Mouse (Mus musculus): ENCODE measurements around the gene Traf3ip2.

Traf3ip2 gene

DNA sequence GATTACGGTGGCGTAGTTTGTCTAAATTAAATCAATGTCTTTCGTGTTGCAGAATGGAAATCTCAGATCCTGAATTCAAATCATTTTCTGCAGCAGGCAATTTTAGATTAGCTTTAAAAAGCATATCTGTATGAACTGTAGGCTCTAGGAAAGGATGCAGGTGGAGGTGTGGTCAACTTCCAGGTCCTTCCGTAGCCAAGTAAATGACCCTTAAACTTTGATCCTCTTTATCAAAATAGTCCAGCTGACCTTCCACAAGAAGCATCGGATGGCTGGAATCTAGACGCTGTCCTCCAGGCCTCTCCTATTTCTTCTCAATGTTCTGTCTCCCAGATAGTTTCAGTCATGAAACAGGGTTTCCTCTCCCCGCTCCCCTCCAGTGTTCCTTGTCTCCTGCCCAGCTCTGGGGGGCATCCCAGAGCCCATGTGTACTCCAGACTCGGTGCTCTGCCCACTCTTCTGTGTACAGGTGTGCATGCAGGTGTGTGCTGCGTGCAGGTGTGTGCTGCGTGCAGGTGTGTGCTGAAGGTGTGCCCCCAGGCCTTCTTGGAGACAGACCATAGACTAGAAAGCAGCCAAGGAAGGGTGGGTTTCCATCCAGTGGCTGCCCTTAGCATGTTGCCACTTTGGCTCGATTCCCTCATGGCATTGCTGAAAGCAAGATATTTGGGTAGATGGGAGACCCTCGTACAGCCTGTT is 2.9 kb downstream of the Traf3ip2 start:
- DNase-seq (ENCODE audit: low read depth, low spot score): no peak
- no peaks in the 10 kb centered on the region for H3K27me3 ChIP-seq (ENCODE audit: control insufficient read depth, insufficient read depth, low read length, poor library complexity, severe bottlenecking)
- peaks cover 11% of the 10 kb centered on the region for H3K36me3 ChIP-seq (ENCODE audit: control insufficient read depth, insufficient read depth, low read length, poor library complexity, severe bottlenecking)

- Histone ChIP-seq H3K36me3 (ENCODE audit: control insufficient read depth, insufficient read depth, low read length, poor library complexity, severe bottlenecking) (peaks cover 12% of the 10 kb centered on the region), H3K27me3 (ENCODE audit: control insufficient read depth, insufficient read depth, low read length, poor library complexity, severe bottlenecking) (no peaks in the 10 kb centered on the region)
- DNase-seq (ENCODE audit: low read depth, low spot score): no peak
Observed at GRCm38 (mm10) chr10:39616230-39616590, 3.5 kb downstream of the Traf3ip2 start.

DNA sequence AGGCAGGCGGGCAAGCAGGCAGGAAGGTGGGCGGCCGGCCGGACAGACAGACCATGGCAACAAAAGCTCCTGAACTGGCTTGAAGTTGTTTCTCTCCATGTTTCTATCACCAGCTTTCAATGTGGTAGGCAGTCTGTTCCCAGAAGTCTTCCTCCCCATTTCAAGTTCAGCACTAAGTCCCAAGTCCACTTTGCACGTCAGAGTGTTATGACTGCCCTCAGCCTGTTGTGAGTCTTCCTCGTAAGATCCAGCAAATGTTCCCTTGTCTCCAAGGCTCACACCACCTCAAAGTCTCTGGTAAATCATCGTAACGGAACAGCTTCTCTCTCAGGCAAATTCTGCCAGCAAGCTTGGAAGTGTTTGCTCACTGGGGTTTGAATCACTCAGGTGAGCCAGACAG is 3.9 kb downstream of the Traf3ip2 start:
- H3K36me3 ChIP-seq (ENCODE audit: control insufficient read depth, insufficient read depth, low read length, poor library complexity, severe bottlenecking): peaks cover 14% of the 10 kb centered on the region
- no peaks in the 10 kb centered on the region for H3K27me3 ChIP-seq (ENCODE audit: control insufficient read depth, insufficient read depth, low read length, poor library complexity, severe bottlenecking)
- no peak for DNase-seq (ENCODE audit: low read depth, low spot score)

GRCm38 (mm10) chr10:39618431-39618830 is 5.7 kb downstream of the Traf3ip2 start:
- DNase-seq (ENCODE audit: low read depth, low spot score): no peak
- Histone ChIP-seq H3K36me3 (ENCODE audit: control insufficient read depth, insufficient read depth, low read length, poor library complexity, severe bottlenecking) (peaks cover 14% of the 10 kb centered on the region), H3K27me3 (ENCODE audit: control insufficient read depth, insufficient read depth, low read length, poor library complexity, severe bottlenecking) (no peaks in the 10 kb centered on the region)

GRCm38 (mm10) chr10:39620626-39621025 is 7.9 kb downstream of the Traf3ip2 start:
- no peaks in the 10 kb centered on the region for H3K27me3 ChIP-seq (ENCODE audit: control insufficient read depth, insufficient read depth, low read length, poor library complexity, severe bottlenecking)
- DNase-seq (ENCODE audit: low read depth, low spot score): no peak
- peaks cover 14% of the 10 kb centered on the region for H3K36me3 ChIP-seq (ENCODE audit: control insufficient read depth, insufficient read depth, low read length, poor library complexity, severe bottlenecking)

DNA sequence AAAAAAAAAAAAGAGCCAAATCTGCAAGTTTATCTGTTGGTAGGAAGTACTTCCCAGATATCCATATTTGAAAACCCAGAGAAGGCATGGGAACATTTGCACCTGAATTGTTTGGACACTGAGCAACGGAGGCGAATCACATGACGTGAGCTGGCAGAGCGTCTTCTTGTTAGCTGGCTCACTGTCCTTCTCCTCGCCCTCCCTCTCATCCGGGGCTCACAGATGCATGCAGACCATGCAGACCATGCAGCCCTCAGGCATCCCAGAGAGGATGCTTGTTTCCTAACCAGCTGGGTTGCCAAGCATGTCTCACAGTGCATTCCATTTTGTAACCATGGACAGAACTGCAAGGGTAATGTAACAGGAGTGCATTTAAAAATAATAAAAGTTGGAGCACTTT is 11.1 kb downstream of the Traf3ip2 start:
- no peak for DNase-seq (ENCODE audit: low read depth, low spot score)
- Histone ChIP-seq H3K27me3 (ENCODE audit: control insufficient read depth, insufficient read depth, low read length, poor library complexity, severe bottlenecking) (no peaks in the 10 kb centered on the region), H3K36me3 (ENCODE audit: control insufficient read depth, insufficient read depth, low read length, poor library complexity, severe bottlenecking) (peaks cover 11% of the 10 kb centered on the region)

DNA sequence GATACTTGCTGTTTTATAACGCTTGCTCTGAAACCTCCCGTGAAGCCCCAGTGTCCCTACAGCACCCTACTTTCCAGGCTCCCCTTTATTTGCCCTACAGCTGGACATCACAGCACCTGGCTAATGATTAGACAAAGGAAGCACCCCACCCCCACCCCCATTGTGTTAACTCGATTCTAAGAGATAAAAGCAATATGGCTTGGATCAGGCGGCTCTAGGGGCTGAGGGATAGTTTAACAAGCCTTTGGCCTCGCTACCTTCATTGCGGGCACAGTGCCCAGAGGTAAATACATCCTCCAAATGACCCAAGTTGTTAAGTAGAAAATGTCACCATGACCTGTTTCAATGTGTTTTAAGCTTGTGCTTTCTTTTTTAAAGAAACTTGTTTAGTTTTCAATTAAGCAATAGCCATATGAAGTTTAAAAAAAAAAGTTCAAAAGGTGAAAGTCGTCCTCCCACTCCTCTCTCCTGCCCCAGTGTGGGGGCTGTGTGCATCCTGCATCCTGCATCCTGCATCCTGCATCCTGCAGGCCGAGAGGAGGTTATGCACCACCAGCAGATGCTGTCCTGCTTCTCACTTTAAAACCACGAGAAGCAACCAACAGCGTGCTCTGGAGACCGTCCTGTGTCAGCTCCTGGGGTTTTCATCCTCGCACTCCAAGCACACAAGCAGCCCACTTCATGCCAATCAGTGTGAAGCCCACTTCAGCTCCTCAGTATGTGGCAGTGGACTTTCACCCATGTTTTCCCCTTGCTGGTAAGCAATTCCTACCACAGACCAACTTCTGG is 12.3 kb downstream of the Traf3ip2 start:
- DNase-seq (ENCODE audit: low read depth, low spot score): no peak
- peaks cover 11% of the 10 kb centered on the region for H3K36me3 ChIP-seq (ENCODE audit: control insufficient read depth, insufficient read depth, low read length, poor library complexity, severe bottlenecking)
- H3K27me3 ChIP-seq (ENCODE audit: control insufficient read depth, insufficient read depth, low read length, poor library complexity, severe bottlenecking): no peaks in the 10 kb centered on the region

- DNase-seq (ENCODE audit: low read depth, low spot score): peak; percentile 13
- Histone ChIP-seq H3K36me3 (ENCODE audit: control insufficient read depth, insufficient read depth, low read length, poor library complexity, severe bottlenecking) (peaks cover 12% of the 10 kb centered on the region), H3K27me3 (ENCODE audit: control insufficient read depth, insufficient read depth, low read length, poor library complexity, severe bottlenecking) (no peaks in the 10 kb centered on the region)
Observed at GRCm38 (mm10) chr10:39625626-39626260, 13.0 kb downstream of the Traf3ip2 start.

DNA sequence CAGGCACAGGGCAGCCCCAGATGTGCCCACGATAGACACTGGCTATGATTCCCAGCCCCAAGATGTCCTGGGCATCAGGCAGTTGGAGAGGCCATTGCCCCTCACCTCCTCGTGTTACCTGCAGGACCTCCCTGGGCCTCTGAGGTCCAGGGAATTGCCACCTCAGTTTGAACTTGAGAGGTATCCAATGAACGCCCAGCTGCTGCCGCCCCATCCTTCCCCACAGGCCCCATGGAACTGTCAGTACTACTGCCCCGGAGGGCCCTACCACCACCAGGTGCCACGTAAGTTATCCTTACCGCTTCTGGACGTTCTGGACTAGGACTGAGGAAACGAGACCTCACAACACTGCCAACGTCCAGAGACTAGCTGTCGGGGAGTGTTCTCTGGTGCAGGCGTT is 13.6 kb downstream of the Traf3ip2 start:
- Histone ChIP-seq H3K36me3 (ENCODE audit: control insufficient read depth, insufficient read depth, low read length, poor library complexity, severe bottlenecking) (peaks cover 11% of the 10 kb centered on the region), H3K27me3 (ENCODE audit: control insufficient read depth, insufficient read depth, low read length, poor library complexity, severe bottlenecking) (no peaks in the 10 kb centered on the region)
- DNase-seq (ENCODE audit: low read depth, low spot score): no peak

GRCm38 (mm10) chr10:39628799-39629517 is 16.2 kb downstream of the Traf3ip2 start:
- Histone ChIP-seq H3K36me3 (ENCODE audit: control insufficient read depth, insufficient read depth, low read length, poor library complexity, severe bottlenecking) (peaks cover 10% of the 10 kb centered on the region), H3K27me3 (ENCODE audit: control insufficient read depth, insufficient read depth, low read length, poor library complexity, severe bottlenecking) (no peaks in the 10 kb centered on the region)
- DNase-seq (ENCODE audit: low read depth, low spot score): no peak

- Histone ChIP-seq H3K36me3 (ENCODE audit: control insufficient read depth, insufficient read depth, low read length, poor library complexity, severe bottlenecking) (peaks cover 10% of the 10 kb centered on the region), H3K27me3 (ENCODE audit: control insufficient read depth, insufficient read depth, low read length, poor library complexity, severe bottlenecking) (no peaks in the 10 kb centered on the region)
- no peak for DNase-seq (ENCODE audit: low read depth, low spot score)
Observed at GRCm38 (mm10) chr10:39629746-39630552, 17.2 kb downstream of the Traf3ip2 start.

- peaks cover 10% of the 10 kb centered on the region for H3K36me3 ChIP-seq (ENCODE audit: control insufficient read depth, insufficient read depth, low read length, poor library complexity, severe bottlenecking)
- DNase-seq (ENCODE audit: low read depth, low spot score): no peak
Observed at GRCm38 (mm10) chr10:39630811-39631210, 18.1 kb downstream of the Traf3ip2 start.

DNA sequence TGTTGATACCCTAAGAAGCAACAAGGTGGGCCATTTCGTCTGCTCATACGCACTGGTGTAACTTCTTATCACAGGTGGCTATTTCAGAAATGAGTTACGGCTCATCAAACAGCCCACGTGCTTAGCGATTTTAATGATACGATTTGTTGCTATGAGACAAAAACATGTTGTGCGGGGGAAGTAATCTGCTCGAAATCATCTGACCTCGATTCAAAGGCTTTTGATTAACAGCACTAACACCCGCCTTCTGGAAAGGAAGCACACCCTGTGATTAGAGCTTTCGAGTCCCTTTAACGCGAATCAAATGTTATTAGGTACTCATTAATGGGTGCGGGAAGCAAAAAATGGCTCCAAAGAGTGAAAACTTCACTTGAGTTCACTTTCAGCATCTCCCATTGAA is 18.9 kb downstream of the Traf3ip2 start:
- no peaks in the 10 kb centered on the region for H3K27me3 ChIP-seq (ENCODE audit: control insufficient read depth, insufficient read depth, low read length, poor library complexity, severe bottlenecking)
- no peak for DNase-seq (ENCODE audit: low read depth, low spot score)
- H3K36me3 ChIP-seq (ENCODE audit: control insufficient read depth, insufficient read depth, low read length, poor library complexity, severe bottlenecking): peaks cover 7% of the 10 kb centered on the region

More at GRCm38 (mm10) chr10:39630811-39631210, 18.1 kb downstream of the Traf3ip2 start:
- no peaks in the 10 kb centered on the region for H3K27me3 ChIP-seq (ENCODE audit: control insufficient read depth, insufficient read depth, low read length, poor library complexity, severe bottlenecking)

- DNase-seq (ENCODE audit: low read depth, low spot score): no peak
- Histone ChIP-seq H3K36me3 (ENCODE audit: control insufficient read depth, insufficient read depth, low read length, poor library complexity, severe bottlenecking) (peaks cover 9% of the 10 kb centered on the region), H3K27me3 (ENCODE audit: control insufficient read depth, insufficient read depth, low read length, poor library complexity, severe bottlenecking) (no peaks in the 10 kb centered on the region)
Observed at GRCm38 (mm10) chr10:39633379-39633778, 20.6 kb downstream of the Traf3ip2 start.

Data from splenic B cell, adult 2 months (primary cell).